Mouse (Mus musculus) mesoderm, embryonic 11.5 days (tissue): ENCODE data around the gene Rpl26.

Experiments used
- DNase-seq: peaks from one replicate; pipeline ENCODE4 v3.0.0-alpha.2; 2012; ENCODE audit warnings: low read depth, low spot score

Rpl26 gene

GRCm38 (mm10) chr11:68901351-68902046 is at the start of gene Rpl26:
Gene Rpl26 (plus strand): TSS chr11:68901583.
- peak; percentile 100 for DNase-seq

DNA sequence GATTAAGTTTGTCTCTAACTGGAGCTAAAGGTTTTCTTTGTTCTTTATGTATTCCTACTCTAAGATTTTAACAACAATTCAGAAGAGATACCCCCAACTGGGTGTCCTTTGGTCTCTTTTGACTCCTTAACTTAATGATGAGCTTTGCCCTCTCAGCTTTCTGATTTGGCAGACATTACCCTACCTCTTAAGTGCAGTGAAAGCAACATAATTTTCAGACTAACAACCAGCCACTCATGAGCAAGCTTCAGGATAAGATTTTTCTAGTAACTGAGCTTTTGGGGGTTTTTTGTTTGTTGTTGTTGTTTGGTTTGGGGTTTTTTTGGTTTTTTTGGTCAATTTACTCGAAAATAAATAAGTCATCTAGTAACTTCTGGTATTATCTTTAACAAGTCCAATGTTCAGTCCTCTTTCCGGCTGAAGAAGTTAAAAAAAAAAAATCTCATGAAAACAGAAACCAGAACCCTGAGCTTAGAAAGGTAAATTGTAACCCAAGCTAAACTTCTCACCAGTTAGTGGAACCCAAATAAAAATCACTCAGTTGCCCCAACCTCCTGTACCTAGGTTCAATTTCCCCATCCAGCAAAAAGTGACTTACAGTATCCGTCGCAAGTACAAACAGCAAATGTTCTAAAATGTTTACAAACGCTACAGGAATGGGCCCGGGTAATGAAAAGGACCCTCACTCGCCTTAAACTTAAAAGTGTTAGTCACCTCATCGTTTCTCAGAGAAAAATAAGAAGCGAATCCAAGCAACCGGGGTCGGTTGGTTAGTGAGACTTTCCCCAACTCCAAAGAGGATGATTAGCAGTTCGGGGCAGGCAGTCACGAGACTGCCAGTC is 49.5 kb upstream of the Rpl26 start:
- DNase-seq, result no peak

DNA sequence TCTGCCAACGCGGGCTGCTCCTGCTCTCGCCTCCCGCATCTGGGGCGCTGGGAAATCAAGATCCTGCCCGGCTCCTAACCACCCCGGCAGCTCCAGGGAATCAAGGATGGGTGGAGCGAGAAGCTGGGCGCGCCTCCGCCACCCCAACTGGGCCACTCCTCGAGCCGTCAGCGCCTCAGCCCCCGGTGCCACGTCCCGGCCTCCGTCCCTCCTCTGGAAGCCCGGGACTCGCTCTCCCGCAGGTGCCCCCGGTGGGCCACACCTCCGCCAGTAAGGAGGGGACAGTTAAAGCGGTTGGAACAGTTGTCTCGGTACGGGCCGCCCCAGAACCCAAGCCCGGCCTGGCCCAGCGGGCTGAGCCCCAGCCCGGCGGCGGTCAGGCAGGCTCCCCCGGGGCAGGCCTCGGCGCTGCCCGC is 48.9 kb upstream of the Rpl26 start:
- DNase-seq, result peak; percentile 53

- peak; percentile 100 for DNase-seq
These were observed 48.4 kb upstream of the Rpl26 start for GRCm38 (mm10) chr11:68852932-68853409.

DNA sequence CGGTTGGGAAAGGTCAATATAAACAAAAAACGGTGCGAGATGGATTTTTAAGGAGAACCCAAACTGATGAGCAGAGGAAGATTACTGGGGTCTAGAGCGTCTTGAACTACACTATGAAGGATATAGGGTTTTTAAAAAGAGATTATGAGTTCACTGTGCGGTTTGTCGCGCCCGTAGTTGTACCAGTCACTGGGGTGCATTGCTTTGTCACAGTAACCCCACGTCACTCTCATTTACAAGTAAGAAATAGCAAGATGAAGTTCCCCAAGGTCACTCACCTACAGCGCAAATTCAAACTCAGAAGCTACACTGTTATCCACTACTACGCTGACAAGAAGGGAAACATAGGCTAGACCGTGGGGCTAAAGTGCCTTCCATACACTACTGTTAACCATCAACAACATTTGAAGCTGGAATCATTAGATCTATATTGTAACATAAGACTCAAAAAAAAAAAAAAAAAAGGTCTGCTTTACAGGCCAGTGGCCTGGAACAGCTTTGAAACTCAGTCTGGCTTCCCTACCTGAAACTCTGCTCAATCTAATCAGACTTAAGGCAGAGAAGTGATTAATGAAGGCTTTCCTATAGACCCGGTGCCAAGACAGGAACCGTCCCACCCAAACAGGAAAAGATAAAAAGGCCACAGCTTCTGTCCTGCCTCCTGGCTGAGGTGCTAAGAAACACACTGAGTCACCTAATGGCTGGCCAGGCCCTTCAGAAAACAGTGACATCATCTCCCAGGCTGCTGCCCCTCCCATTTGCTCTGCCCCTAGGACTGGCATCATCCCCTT is 47.6 kb upstream of the Rpl26 start:
- no peak for DNase-seq

- DNase-seq, result no peak
These were observed 46.8 kb upstream of the Rpl26 start for GRCm38 (mm10) chr11:68854621-68855020.

DNA sequence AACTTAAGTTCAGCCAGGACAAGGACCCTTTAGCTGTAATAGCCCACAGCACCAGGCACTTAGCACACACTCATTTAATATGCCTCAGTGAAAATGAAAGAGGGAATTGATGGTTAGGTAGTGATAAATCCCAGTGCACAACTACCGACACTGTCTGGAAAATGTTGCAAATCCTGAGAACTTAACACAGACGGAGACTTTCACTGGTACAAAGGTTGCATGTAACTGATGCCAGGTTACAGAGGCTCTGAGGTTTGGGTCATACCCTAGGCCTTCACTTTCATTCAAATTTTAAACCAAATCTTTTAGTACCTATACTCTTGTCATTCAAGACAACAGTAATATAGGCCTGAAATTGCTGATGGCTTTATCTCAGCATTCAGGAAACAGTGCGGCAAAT is 44.1 kb upstream of the Rpl26 start:
- DNase-seq, result no peak

GRCm38 (mm10) chr11:68859943-68860593 is 41.3 kb upstream of the Rpl26 start:
- no peak for DNase-seq

GRCm38 (mm10) chr11:68862260-68862659 is 39.1 kb upstream of the Rpl26 start:
- no peak for DNase-seq

- no peak for DNase-seq
These were observed 37.7 kb upstream of the Rpl26 start for GRCm38 (mm10) chr11:68863631-68864091.

GRCm38 (mm10) chr11:68864544-68865189 is 36.7 kb upstream of the Rpl26 start:
- DNase-seq, result peak; percentile 15

GRCm38 (mm10) chr11:68871277-68871676 is 30.1 kb upstream of the Rpl26 start:
- no peak for DNase-seq

- no peak for DNase-seq
These were observed 29.6 kb upstream of the Rpl26 start, which contains the start of gene Ndel1 for GRCm38 (mm10) chr11:68871748-68872147. Gene Ndel1 (minus strand): TSS chr11:68871858.

DNA sequence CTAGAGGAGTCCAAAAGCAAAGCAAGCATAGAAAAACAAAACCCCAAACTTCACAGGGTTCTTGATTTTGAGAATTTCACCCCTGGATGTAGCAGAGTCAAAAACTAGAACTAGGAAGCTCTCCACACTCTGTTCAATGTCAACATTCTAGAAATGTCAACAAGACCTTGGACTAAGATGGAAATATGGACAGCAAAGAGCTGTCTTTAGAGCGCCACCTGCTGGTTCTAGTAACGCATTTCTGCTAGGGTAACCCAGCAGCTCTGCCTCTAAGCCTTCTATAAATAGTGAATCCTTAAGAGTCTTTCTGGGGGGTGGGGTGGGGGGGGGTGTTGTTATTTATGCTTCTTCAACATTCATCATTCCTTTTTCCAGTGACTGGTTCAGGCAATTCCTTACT is 26.5 kb upstream of the Rpl26 start:
- DNase-seq, result peak; percentile 77

DNA sequence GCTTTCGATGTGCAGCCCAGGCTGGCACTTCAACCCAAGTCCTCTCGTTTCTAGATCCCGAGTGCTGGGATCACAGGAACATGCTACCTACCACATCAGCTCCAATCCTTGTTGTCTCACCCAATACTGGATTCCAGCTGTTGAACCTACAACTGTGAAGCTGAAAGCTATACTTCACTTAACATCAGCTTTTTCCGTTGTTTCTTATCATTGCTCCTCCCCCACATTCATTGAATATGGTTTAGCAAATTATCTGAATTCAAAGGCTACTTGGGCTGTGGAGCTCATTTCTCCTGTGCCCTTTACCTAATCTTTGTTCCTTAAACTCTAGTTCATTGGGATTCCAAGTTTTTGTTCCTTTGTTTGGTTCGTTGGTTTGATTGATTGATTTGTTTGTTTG is 22.6 kb upstream of the Rpl26 start:
- no peak for DNase-seq

DNA sequence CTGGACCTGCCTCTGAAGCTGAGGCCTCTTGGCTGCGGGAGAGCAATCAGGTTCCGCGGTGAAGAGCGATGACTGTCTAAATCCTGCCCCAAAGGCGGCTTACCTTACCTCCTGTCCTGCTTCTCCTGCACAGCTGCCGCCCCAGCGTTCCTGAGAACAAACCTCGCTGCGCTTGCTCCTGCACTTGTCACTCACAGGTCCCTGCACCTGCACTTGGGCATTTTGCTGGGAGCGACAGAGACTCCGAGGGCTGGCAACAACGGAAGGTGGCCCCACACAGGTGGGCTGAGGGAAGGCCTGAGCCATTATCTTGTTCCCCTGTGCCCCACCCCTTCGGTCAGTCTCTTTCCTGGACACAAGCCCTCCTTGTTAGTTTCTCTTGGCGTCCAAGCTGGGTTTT is 19.3 kb upstream of the Rpl26 start:
- no peak for DNase-seq

DNA sequence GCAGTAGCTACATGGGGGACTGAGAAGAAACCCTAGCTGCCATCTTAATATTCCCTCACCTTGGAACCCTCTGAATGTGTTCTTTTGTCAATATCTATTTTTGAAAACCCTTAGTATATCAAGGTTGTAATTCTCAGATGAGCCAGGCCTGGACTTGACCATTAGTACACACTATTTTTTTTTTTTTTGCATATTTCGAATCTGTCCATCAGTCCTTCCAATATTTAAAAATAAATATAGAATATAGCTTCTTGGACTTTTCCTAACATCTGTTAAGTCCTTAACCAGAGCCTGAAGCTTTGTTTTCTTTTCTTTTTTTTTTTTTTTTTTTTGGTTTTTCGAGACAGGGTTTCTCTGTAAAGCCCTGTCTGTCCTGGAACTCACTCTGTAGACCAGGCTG is 17.5 kb upstream of the Rpl26 start:
- DNase-seq, result no peak

GRCm38 (mm10) chr11:68884368-68884767 is 17.0 kb upstream of the Rpl26 start:
- DNase-seq, result no peak

GRCm38 (mm10) chr11:68886091-68886490 is 15.3 kb upstream of the Rpl26 start:
- DNase-seq, result no peak

DNA sequence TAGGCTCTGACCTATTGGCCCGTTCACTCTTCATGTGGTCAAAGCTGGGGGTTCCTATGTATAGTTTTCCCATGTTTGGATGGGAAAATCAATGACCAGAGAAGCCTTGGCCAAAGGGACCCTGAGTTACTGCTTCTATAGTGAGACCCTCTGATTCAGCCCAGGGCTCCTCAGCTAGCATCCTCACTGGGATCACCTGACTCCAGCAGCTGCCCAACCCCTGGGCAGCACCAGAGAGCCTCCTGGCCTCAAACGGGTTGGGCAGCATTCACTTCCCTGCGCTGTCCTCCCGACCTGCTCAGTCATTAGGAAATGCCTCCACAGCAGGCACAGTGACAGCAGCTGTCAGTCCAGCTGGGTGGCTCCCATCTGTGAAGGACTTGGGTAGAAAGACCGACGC is 13.1 kb upstream of the Rpl26 start, which contains the start of gene Rnf222:
Rnf222 (plus strand) TSS at position 301 of the 400 bp plus-strand sequence.
- DNase-seq, result no peak

GRCm38 (mm10) chr11:68888653-68889052 is 12.7 kb upstream of the Rpl26 start:
- DNase-seq, result no peak
